Mouse (Mus musculus) C2C12 (cell line): Measurements from ENCODE around the gene Raver2.

Experiments used
- CEBPB ChIP-seq: IDR thresholded peaks from one replicate; pipeline ENCODE4 v1.6.1; 2011; ENCODE audit warnings: low read depth, mild to moderate bottlenecking, control low read depth, moderate library complexity
- CTCF ChIP-seq: IDR thresholded peaks from one replicate; pipeline ENCODE4 v1.5.1; 2011; ENCODE audit not compliant: control insufficient read depth, insufficient read depth, insufficient read length
- MAX ChIP-seq: IDR thresholded peaks from one replicate; pipeline ENCODE4 v1.6.1; 2011; ENCODE audit warnings: mild to moderate bottlenecking, control low read depth
- MYOD1 ChIP-seq: IDR thresholded peaks from one replicate; pipeline ENCODE4 v1.6.1; 2011; ENCODE audit warnings: low read depth; ENCODE audit not compliant: control insufficient read depth, insufficient read length
- MYOG ChIP-seq: IDR thresholded peaks from one replicate; pipeline ENCODE4 v1.6.1; 2011; ENCODE audit not compliant: control insufficient read depth, insufficient read length; ENCODE audit errors: extremely low read depth
- USF1 ChIP-seq: IDR thresholded peaks from one replicate; pipeline ENCODE4 v1.6.1; 2011; ENCODE audit warnings: low read depth, mild to moderate bottlenecking, control low read depth, moderate library complexity

DNA sequence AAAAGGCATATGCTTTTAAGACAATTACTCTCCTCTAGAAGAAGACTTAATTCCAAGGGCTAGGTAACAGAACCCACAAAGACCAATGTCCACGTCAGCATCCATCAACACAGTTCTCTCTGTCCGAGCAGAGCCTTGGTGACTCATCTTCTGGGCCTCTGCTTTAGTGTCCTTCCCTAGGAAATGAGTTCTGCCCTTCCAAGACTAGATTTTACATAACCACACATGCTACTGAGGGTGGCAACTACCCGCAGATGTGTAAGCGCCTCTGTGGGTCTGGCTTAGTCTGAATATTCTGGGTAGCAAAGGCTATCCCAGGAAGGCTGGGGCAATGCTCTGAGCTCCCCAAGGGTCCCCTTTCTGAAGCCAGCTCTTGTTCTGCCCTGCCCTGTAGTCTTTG, 97.0 kb downstream of the Raver2 start:
- no peak for TF ChIP-seq CTCF
- TF ChIP-seq USF1, result no peak
- TF ChIP-seq MAX, result no peak
- TF ChIP-seq MYOD1, result no peak
- TF ChIP-seq MYOG, result no peak
- no peak for TF ChIP-seq CEBPB
